Mouse (Mus musculus) liver, embryonic 13.5 days (tissue): ENCODE data around the gene Scly. TPM values are rescaled to one million over a fixed set of nuclear protein-coding genes. Genes with fewer than 3 reads are reported as not detected.
A peak's percentile ranks its signal among the peaks of the same experiment; 100 is the strongest.

Experiments
- ATAC-seq: fragments of 200-750 bp; cut with Nextera tagmentation; 2 replicates; pipeline ENCODE4 v1.8.0; 2017; ENCODE audit warnings: low read depth, mild to moderate bottlenecking, moderate number of reproducible peaks, moderate library complexity
- DNase-seq: peaks from one replicate; pipeline ENCODE4 v3.0.0; 2022
- H3K27ac ChIP-seq: fragments of 300-500 bp; sonication (generic); 2 replicates; pipeline ENCODE4 v1.5.1; 2015; ENCODE audit warnings: moderate library complexity, mild to moderate bottlenecking, inconsistent platforms
- H3K27me3 ChIP-seq: fragments of 300-500 bp; sonication (generic); 2 replicates; pipeline ENCODE4 v1.6.1; 2015; ENCODE audit warnings: mild to moderate bottlenecking, inconsistent platforms
- H3K36me3 ChIP-seq: fragments of 300-500 bp; sonication (generic); 2 replicates; pipeline ENCODE4 v1.6.1; 2015; ENCODE audit warnings: mild to moderate bottlenecking, inconsistent platforms
- H3K4me1 ChIP-seq: fragments of 300-500 bp; sonication (generic); replicated peaks from 2 replicates; pipeline ENCODE4 v1.6.1; 2015; ENCODE audit warnings: inconsistent platforms
- H3K4me2 ChIP-seq: fragments of 300-500 bp; sonication (generic); 2 replicates; pipeline ENCODE4 v1.6.1; 2015; ENCODE audit warnings: inconsistent platforms, mild to moderate bottlenecking, moderate library complexity
- H3K4me3 ChIP-seq: fragments of 300-500 bp; sonication (generic); replicated peaks from 2 replicates; pipeline ENCODE4 v1.5.1; 2015; ENCODE audit warnings: mild to moderate bottlenecking, inconsistent platforms
- H3K9ac ChIP-seq: fragments of 300-500 bp; sonication (generic); 2 replicates; pipeline ENCODE4 v1.6.1; 2015; ENCODE audit warnings: mild to moderate bottlenecking, inconsistent platforms
- H3K9me3 ChIP-seq: fragments of 300-500 bp; sonication (generic); replicated peaks from 2 replicates; pipeline ENCODE4 v1.6.1; 2016; ENCODE audit warnings: inconsistent platforms
- WGBS: fragments of 180-500 bp; shearing (Covaris S2); methylation state at CpG from one replicate; pipeline ENCODE4 v1.1.7; 2015; ENCODE audit not compliant: insufficient replicate concordance; 5-methylcytosine and 5-hydroxymethylcytosine counted together
- polyA plus RNA-seq: library from polyadenylated mRNA; unstranded; fragments of >200 nt; fragmentation: Nextera tagmentation; extraction: Ambion mirVana; gene quantifications from 2 replicates; pipeline ENCODE4 v1.2.1, GENCODE M21; 2015

The Scly gene
- polyA plus RNA-seq, 1 experiment from 2014 or later = 24.9 TPM

DNA sequence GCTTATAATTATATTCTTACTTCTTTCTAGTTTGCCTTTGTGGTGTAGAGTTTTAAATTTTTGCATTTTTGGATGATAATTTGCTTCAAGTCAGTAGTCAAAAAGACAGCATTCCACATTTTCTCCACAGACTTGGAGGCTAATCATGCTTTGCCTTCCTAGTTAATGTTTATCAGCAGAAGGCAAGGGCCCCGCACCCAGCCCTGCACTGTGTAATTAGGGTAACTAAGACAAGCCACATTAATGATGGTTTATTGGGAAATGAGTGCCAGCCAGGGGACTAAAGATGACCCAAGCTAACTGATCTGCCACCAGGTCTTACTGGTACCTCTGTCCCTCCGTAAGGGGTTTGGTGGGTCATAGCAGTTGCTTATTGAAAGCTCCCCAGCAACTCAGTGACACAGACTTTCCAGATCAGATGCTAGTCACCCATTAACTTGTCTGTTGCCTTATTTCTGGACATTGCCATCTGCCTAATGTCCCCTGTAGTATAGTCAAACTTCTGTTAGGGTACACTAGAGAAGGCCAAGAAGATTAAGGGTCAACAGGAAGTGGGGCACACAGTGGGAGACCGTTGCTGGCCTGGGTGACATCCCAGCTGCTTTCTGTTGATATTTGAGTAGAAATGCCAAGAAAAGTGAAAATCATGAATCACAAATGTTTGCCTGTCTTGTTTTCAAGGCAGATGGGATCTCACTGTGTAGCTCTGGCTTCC is 3.2 kb downstream of the Scly start:
- Histone ChIP-seq H3K36me3 (peaks cover 50% of the 10 kb centered on the region), H3K4me1 (peaks cover 45% of the 10 kb centered on the region), H3K4me2 (peak overlapping the region; percentile 32; the same call in 1 of the 2 replicates), H3K27me3 (no peaks in the 10 kb centered on the region), H3K9ac (peak overlapping the region; percentile 44), H3K9me3 (no peaks in the 10 kb centered on the region), H3K4me3 (no peak overlapping the region), H3K27ac (peak overlapping the region; percentile 80)
- ATAC-seq (no peak), DNase-seq (no peak)
- WGBS = 61% methylated on average over 3 of the region's 3 CpGs

DNA sequence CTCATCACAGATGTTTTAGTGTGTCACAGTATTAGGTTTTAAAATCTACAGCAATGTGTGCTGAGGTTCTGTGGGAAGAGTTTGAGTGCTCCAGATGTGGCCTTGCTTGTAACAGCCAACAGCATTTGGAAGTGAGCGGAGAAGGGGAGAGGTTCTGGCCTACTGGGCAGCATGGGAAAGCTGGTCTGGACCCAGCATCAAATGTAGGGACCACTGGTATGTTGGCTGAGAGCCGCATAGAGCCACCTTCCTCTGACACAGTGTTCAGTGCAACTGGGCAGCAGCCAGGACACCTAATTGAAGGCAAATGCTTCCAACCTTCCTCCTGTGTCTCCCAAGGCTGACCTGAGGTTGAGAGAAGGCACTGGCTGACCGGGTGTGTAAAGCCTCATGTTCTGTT is 3.9 kb downstream of the Scly start:
- Histone ChIP-seq H3K4me1 (peaks cover 45% of the 10 kb centered on the region), H3K4me2 (no peak overlapping the region), H3K4me3 (no peak overlapping the region), H3K27ac (peak overlapping the region; percentile 80), H3K27me3 (no peaks in the 10 kb centered on the region), H3K9ac (peak overlapping the region; percentile 44), H3K9me3 (no peaks in the 10 kb centered on the region), H3K36me3 (peaks cover 57% of the 10 kb centered on the region)
- ATAC-seq (no peak), DNase-seq (no peak)
- 81% methylated on average over 3 of the region's 3 CpGs for WGBS

DNA sequence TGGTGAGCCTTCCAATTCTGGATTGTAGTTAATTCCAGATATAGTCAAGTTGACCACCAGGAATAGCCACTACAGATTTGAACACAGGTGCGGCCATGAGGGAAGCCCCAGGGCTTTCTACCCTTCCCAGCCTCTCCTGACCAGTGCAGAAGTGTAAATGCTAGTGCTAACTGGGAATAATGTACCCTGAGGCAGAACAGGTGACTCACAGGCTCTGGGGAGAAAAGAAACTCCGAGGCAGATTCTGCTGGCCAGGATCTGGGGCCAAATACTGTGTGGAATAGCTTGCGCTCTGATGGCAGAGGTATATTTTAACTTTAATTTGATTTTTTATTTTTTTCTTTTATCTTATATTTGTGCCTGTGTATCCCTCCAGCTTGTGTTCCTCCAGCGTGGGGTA is 6.5 kb downstream of the Scly start:
- no peak for ATAC-seq
- H3K27me3 ChIP-seq = no peaks in the 10 kb centered on the region
- H3K36me3 ChIP-seq = peaks cover 82% of the 10 kb centered on the region
- 82% methylated on average over 4 of the region's 4 CpGs for WGBS
- H3K4me1 ChIP-seq = peaks cover 33% of the 10 kb centered on the region
- H3K4me2 ChIP-seq = no peak overlapping the region
- H3K9ac ChIP-seq = no peak overlapping the region
- H3K9me3 ChIP-seq = no peaks in the 10 kb centered on the region
- no peak for DNase-seq
- no peak overlapping the region for H3K27ac ChIP-seq
- no peak overlapping the region for H3K4me3 ChIP-seq

DNA sequence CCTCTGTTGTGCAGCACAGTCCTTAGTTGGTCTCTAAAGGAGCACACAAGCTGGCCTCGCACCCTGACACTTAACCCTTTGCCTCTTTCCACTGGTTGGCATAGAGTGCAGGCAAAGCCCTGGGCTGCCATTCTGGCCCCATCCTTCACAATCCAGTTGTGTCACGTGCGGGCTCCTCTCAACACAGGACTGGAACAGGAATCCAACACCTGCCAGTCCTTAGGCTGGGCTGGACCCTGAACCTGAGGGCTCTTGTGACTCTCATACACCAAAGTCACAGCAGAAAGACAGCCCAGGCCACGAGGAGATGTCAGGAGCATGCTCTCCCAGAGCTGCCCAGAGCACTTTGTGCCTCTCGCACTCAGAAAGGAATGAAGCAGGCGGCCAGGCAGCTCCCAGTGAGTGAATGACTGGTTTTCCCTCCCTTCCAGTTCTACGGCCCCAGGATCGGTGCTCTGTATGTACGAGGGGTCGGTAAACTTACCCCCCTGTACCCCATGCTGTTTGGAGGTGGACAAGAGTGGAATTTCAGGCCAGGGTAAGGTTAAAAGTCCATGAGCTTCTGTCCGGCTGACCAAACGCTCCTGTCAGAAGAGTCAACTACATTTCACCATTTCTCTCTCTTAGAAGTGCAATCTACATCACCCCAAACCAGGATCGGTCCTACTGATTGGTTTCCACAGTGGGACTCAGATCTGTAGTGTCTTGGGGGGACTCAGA is 11.4 kb downstream of the Scly start:
- H3K9me3 ChIP-seq = no peaks in the 10 kb centered on the region
- H3K4me1 ChIP-seq = 0 out of 2 replicates have a peak, but pooled peaks cover 3% of the 10 kb centered on the region
- DNase-seq = no peak
- no peaks in the 10 kb centered on the region for H3K27me3 ChIP-seq
- no peak overlapping the region for H3K9ac ChIP-seq
- no peak overlapping the region for H3K4me2 ChIP-seq
- no peak; the same call in 1 of the 2 replicates for ATAC-seq
- H3K4me3 ChIP-seq = no peak overlapping the region
- H3K36me3 ChIP-seq = peaks cover 92% of the 10 kb centered on the region
- H3K27ac ChIP-seq = no peak overlapping the region
- WGBS = 88% methylated on average over 13 of the region's 13 CpGs

DNA sequence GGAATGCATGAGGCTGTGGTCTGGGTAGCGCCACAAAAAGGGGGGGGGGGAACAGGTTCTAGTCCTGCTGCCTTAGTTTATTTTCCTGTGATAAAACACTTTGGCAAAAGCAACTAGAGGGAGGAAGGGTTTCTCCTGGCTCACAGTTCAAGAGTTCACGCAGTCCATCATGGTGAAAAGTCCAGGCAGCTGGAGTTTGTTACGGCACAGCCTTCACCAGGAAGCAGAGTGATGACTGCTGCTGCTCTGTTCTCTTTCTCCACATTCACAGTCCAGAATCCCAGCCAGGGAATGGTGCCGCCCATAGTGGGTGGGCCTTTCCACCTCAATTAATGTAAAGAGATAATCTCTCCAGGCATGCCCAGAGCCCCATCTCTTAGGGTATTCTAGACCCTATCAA is 14.1 kb downstream of the Scly start:
- Histone ChIP-seq H3K4me2 (no peak overlapping the region), H3K9ac (no peak overlapping the region), H3K36me3 (peaks cover 77% of the 10 kb centered on the region), H3K4me1 (0 out of 2 replicates have a peak, but pooled peaks cover 3% of the 10 kb centered on the region), H3K4me3 (no peak overlapping the region), H3K27ac (no peak overlapping the region), H3K27me3 (no peaks in the 10 kb centered on the region), H3K9me3 (no peaks in the 10 kb centered on the region)
- ATAC-seq (no peak), DNase-seq (no peak)
- 84% methylated on average over 4 of the region's 4 CpGs for WGBS

DNA sequence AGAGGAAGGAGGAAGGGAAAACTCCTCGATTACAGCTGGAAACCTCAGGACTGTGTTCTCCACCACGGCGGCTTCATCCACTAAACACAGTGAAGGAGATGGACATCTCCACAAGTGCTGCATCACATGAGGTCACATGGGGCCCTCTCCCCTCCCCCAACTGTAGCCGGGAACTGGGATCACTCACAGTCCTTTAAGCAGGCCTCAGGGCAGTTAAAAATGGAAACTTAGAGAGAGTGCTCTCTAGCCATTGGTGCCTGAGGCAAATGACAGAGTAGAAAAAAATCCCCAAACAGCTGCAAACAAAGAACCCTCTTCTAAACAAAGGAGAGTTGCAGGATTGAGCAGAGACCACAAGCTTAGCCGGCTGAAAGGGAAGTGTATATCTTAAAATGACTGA is 15.1 kb downstream of the Scly start:
- peaks cover 68% of the 10 kb centered on the region for H3K36me3 ChIP-seq
- H3K4me3 ChIP-seq = no peak overlapping the region
- DNase-seq = no peak
- H3K9ac ChIP-seq = no peak overlapping the region
- no peak overlapping the region for H3K27ac ChIP-seq
- no peaks in the 10 kb centered on the region for H3K27me3 ChIP-seq
- H3K4me1 ChIP-seq = 0 out of 2 replicates have a peak, but pooled peaks cover 3% of the 10 kb centered on the region
- 64% methylated on average over 5 of the region's 5 CpGs for WGBS
- no peak overlapping the region for H3K4me2 ChIP-seq
- H3K9me3 ChIP-seq = no peaks in the 10 kb centered on the region
- ATAC-seq = no peak

DNA sequence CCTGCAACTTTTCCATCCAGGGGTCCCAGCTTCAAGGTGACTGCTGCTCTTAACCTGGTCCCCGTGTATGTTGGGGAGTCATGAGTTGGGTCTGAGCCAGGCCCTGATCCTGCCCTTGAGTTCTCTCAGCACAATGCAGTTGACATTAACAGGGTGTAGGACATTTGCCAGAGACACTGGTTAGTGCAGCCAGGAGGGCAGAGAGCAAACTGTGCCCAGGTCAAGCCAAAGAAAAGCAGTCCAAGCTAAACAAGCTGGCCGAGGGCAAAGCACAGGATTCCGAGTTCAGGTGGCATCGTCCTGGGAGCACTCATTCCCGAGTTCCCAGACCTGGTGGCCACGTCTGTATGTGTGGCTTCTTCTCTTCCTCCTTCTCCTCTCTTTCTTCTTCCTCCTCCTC is 19.5 kb downstream of the Scly start:
- Histone ChIP-seq H3K4me1 (peaks cover 13% of the 10 kb centered on the region), H3K27ac (no peak overlapping the region), H3K9ac (no peak overlapping the region), H3K9me3 (no peaks in the 10 kb centered on the region), H3K4me2 (no peak overlapping the region), H3K4me3 (no peak overlapping the region), H3K27me3 (no peaks in the 10 kb centered on the region), H3K36me3 (peaks cover 25% of the 10 kb centered on the region)
- ATAC-seq (no peak), DNase-seq (no peak)
- 74% methylated on average over 6 of the region's 6 CpGs for WGBS

DNA sequence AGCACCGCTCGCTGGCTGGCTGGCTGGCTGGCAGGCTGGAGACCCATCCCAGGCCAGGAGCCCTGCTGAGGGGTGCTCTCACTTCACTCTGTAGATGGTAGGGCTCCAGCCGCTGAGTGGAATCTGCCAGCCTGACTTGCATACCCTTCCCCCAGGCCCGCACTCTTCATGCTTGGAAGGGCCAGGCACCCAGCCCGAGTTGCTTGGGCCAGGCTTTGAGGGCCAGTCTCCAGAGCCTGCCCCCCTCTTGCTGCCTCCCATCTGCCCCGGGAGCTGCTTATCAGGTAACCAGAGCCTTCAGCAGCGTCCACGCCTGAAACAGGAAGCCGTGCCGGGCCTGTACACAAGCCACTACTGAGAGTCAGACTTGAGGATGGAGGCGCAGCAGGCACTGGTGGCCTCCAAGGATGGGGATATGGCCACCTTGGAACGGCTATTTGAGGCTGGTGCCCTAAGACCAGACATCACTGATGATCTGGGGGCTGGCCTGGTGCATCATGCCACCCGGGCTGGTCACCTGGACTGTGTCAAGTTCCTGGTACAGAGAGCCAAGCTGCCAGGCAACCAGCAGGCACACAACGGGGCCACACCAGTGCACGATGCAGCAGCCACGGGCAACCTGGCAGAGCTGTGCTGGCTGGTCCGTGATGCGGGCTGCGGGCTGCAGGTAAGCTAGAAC is 23.8 kb downstream of the Scly start, which contains the start of gene Espnl:
Gene Espnl, plus strand, starts transcription at position 316 of the 679 bp plus-strand sequence.
- Histone ChIP-seq H3K4me2 (no peak within 1 kb of the TSS; the same call in 1 of the 2 replicates), H3K9me3 (no peaks in the 10 kb centered on the region), H3K27me3 (no peaks in the 10 kb centered on the region), H3K4me3 (no peak within 1 kb of the TSS), H3K36me3 (peaks cover 4% of the 10 kb centered on the region), H3K9ac (peak within 1 kb of the TSS; percentile 17; the same call in 1 of the 2 replicates), H3K27ac (no peak within 1 kb of the TSS), H3K4me1 (peaks cover 13% of the 10 kb centered on the region)
- DNase-seq (no peak), ATAC-seq (peak; percentile 56)
- 42% methylated on average over 19 of the region's 19 CpGs for WGBS

DNA sequence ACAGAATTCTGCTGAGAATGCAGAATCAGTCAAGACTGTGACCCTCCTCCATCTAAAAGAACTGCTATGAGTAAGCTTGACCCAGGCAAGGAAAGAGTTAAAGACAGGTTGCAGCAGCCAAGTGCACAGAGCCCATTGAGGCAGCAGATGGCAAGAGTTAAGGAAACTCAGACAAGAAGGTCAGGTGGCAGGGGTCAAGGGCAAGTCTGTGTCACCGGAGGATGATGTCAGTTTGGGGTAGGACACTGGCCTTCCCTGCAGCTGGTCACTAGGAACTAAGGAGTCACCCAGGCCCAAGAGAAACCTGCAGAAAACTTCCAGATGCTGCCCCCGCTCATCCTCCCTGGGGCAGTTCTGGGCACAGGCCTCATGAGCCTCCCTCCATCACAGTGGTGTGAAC is 26.5 kb downstream of the Scly start:
- DNase-seq = no peak
- H3K9me3 ChIP-seq = no peaks in the 10 kb centered on the region
- no peaks in the 10 kb centered on the region for H3K27me3 ChIP-seq
- H3K4me1 ChIP-seq = peaks cover 13% of the 10 kb centered on the region
- no peak for ATAC-seq
- no peak overlapping the region for H3K9ac ChIP-seq
- 65% methylated on average over 2 of the region's 2 CpGs for WGBS
- H3K4me2 ChIP-seq = no peak overlapping the region
- no peak overlapping the region for H3K4me3 ChIP-seq
- no peak overlapping the region for H3K27ac ChIP-seq
- no peaks in the 10 kb centered on the region for H3K36me3 ChIP-seq

DNA sequence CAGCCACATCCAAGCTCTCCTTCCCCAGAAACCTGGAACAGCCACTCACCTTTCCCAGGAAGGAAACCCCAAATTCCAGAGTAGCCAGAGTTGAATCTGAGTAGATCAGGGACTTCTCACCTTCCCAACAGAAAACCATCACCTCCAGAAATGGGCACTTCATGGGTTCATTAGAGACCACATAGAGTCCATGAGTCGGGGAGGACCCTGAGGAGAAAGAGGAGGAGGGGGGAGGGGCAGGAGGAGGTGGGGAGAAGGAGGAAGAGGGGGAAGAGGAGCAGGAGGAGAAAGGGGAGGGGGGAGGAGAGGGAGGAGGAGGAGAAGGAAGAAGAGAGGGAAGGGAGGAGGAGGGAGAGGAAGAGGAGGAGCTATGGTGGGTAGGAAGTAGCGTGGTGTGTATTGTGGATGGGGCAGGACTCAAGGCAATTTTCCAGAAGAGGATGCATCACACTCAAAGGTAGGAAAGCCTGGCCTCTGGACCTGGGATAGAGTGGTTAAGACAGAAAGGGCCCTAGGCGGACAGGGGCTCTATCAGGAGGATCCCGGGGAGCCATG is 27.4 kb downstream of the Scly start:
- Histone ChIP-seq H3K27ac (no peak overlapping the region), H3K9ac (no peak overlapping the region), H3K4me2 (no peak overlapping the region), H3K4me3 (no peak overlapping the region), H3K36me3 (no peaks in the 10 kb centered on the region), H3K4me1 (peaks cover 13% of the 10 kb centered on the region), H3K27me3 (no peaks in the 10 kb centered on the region), H3K9me3 (no peaks in the 10 kb centered on the region)
- no peak for ATAC-seq
- 55% methylated on average over 4 of the region's 4 CpGs for WGBS
- no peak for DNase-seq

DNA sequence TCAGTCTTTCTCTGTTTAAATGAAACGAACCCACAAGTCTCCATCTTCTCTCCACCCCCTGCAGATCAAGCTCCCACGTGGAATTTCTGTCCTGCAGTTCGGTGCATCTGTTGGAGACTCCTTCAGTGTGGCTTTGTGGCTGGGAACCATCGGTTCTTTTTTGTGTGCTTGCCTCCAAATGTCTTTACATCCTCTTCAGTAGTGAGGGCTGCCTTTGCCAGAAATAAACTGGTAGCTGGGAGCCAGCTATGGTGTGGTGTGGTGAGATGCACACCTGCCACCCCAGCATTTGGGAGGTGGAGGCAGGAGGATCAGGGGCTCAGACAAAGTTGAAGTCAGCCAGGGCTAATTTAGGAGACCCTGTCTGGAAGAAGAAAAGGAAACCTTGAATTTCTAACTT is 34.0 kb downstream of the Scly start:
- Histone ChIP-seq H3K9me3 (no peaks in the 10 kb centered on the region), H3K27ac (no peak overlapping the region), H3K36me3 (no peaks in the 10 kb centered on the region), H3K4me3 (no peak overlapping the region), H3K4me1 (0 out of 2 replicates have a peak, but pooled peaks cover 5% of the 10 kb centered on the region), H3K27me3 (no peaks in the 10 kb centered on the region), H3K9ac (no peak overlapping the region), H3K4me2 (no peak overlapping the region)
- DNase-seq = no peak
- WGBS = 40% methylated on average over 4 of the region's 4 CpGs
- no peak for ATAC-seq
